Mouse (Mus musculus): ENCODE data around the gene Maob. TPM values are rescaled to one million over a fixed set of nuclear protein-coding genes. Genes with fewer than 3 reads are reported as not detected.

The Maob gene
- polyA plus RNA-seq (2015; fragmentation: Nextera tagmentation; extraction: Ambion mirVana), result 193 and 262 TPM in 2 replicates

- Histone ChIP-seq H3K9me3 (ENCODE audit: control insufficient read depth, low read length) (no peaks in the 10 kb centered on the region), H3K4me1 (ENCODE audit: control insufficient read depth, insufficient read depth, low read length) (no peaks in the 10 kb centered on the region), H3K4me2 (ENCODE audit: low read depth, low read length) (peak within 1 kb of the TSS; percentile 43), H3K27me3 (replicated peaks; ENCODE audit: control insufficient read depth, insufficient read depth, low read length) (no peaks in the 10 kb centered on the region), H3K27ac (ENCODE audit: low read length) (peak within 1 kb of the TSS; percentile 33; the same call in 1 of the 2 replicates), H3K4me3 (ENCODE audit: low read length) (peak within 1 kb of the TSS; percentile 44), H3K9ac (ENCODE audit: low read depth, low read length) (peak within 1 kb of the TSS; percentile 59), H3K36me3 (ENCODE audit: control insufficient read depth, insufficient read depth, low read length) (no peaks in the 10 kb centered on the region)
- WGBS, result 5% methylated on average over 18 of the region's 18 CpGs
- peak; percentile 91 for ATAC-seq
These were observed at the start of gene Maob for GRCm38 (mm10) chrX:16817261-16817769. Gene Maob, minus strand, starts transcription at chrX:16817366.

- ATAC-seq, result no peak
- no peaks in the 10 kb centered on the region for H3K27me3 ChIP-seq (replicated peaks; ENCODE audit: control insufficient read depth, insufficient read depth, low read length)
- H3K9ac ChIP-seq (ENCODE audit: low read depth, low read length), result no peak overlapping the region
- no peaks in the 10 kb centered on the region for H3K9me3 ChIP-seq (ENCODE audit: control insufficient read depth, low read length)
- H3K4me3 ChIP-seq (ENCODE audit: low read length), result no peak overlapping the region
- no peaks in the 10 kb centered on the region for H3K4me1 ChIP-seq (ENCODE audit: control insufficient read depth, insufficient read depth, low read length)
- no peak overlapping the region for H3K27ac ChIP-seq (ENCODE audit: low read length)
- H3K4me2 ChIP-seq (ENCODE audit: low read depth, low read length), result no peak overlapping the region
- no peaks in the 10 kb centered on the region for H3K36me3 ChIP-seq (ENCODE audit: control insufficient read depth, insufficient read depth, low read length)
These were observed 43.1 kb upstream of the Maob start for GRCm38 (mm10) chrX:16860244-16860643.

- H3K4me3 ChIP-seq (ENCODE audit: low read length), result no peak overlapping the region
- no peak overlapping the region for H3K4me2 ChIP-seq (ENCODE audit: low read depth, low read length)
- H3K9me3 ChIP-seq (ENCODE audit: control insufficient read depth, low read length), result no peaks in the 10 kb centered on the region
- H3K27ac ChIP-seq (ENCODE audit: low read length), result no peak overlapping the region
- no peaks in the 10 kb centered on the region for H3K4me1 ChIP-seq (ENCODE audit: control insufficient read depth, insufficient read depth, low read length)
- no peak overlapping the region for H3K9ac ChIP-seq (ENCODE audit: low read depth, low read length)
- WGBS, result 73% methylated on average over 2 of the region's 2 CpGs
- no peaks in the 10 kb centered on the region for H3K27me3 ChIP-seq (replicated peaks; ENCODE audit: control insufficient read depth, insufficient read depth, low read length)
- no peaks in the 10 kb centered on the region for H3K36me3 ChIP-seq (ENCODE audit: control insufficient read depth, insufficient read depth, low read length)
- no peak for ATAC-seq
These were observed 28.9 kb upstream of the Maob start for GRCm38 (mm10) chrX:16846034-16846433.

GRCm38 (mm10) chrX:16841443-16841842 is 24.3 kb upstream of the Maob start:
- H3K4me1 ChIP-seq (ENCODE audit: control insufficient read depth, insufficient read depth, low read length), result no peaks in the 10 kb centered on the region
- WGBS, result 61% methylated on average over 2 of the region's 2 CpGs
- no peak overlapping the region for H3K4me2 ChIP-seq (ENCODE audit: low read depth, low read length)
- no peaks in the 10 kb centered on the region for H3K36me3 ChIP-seq (ENCODE audit: control insufficient read depth, insufficient read depth, low read length)
- no peak overlapping the region for H3K27ac ChIP-seq (ENCODE audit: low read length)
- H3K9me3 ChIP-seq (ENCODE audit: control insufficient read depth, low read length), result no peaks in the 10 kb centered on the region
- H3K4me3 ChIP-seq (ENCODE audit: low read length), result no peak overlapping the region
- peak; percentile 82 for ATAC-seq
- no peak overlapping the region for H3K9ac ChIP-seq (ENCODE audit: low read depth, low read length)
- H3K27me3 ChIP-seq (replicated peaks; ENCODE audit: control insufficient read depth, insufficient read depth, low read length), result no peaks in the 10 kb centered on the region

- Histone ChIP-seq H3K9me3 (ENCODE audit: control insufficient read depth, low read length) (no peaks in the 10 kb centered on the region), H3K4me2 (ENCODE audit: low read depth, low read length) (no peak overlapping the region), H3K4me1 (ENCODE audit: control insufficient read depth, insufficient read depth, low read length) (no peaks in the 10 kb centered on the region), H3K36me3 (ENCODE audit: control insufficient read depth, insufficient read depth, low read length) (no peaks in the 10 kb centered on the region), H3K27ac (ENCODE audit: low read length) (no peak overlapping the region), H3K4me3 (ENCODE audit: low read length) (no peak overlapping the region), H3K27me3 (replicated peaks; ENCODE audit: control insufficient read depth, insufficient read depth, low read length) (no peaks in the 10 kb centered on the region), H3K9ac (ENCODE audit: low read depth, low read length) (no peak overlapping the region)
- ATAC-seq, result peak; percentile 57
- WGBS, result 77% methylated on average over 1 of the region's 1 CpGs
These were observed 20.1 kb upstream of the Maob start for GRCm38 (mm10) chrX:16837293-16837692.

- no peak overlapping the region for H3K9ac ChIP-seq (ENCODE audit: low read depth, low read length)
- no peak overlapping the region for H3K4me3 ChIP-seq (ENCODE audit: low read length)
- peak; percentile 93 for ATAC-seq
- no peaks in the 10 kb centered on the region for H3K9me3 ChIP-seq (ENCODE audit: control insufficient read depth, low read length)
- H3K27me3 ChIP-seq (replicated peaks; ENCODE audit: control insufficient read depth, insufficient read depth, low read length), result no peaks in the 10 kb centered on the region
- H3K36me3 ChIP-seq (ENCODE audit: control insufficient read depth, insufficient read depth, low read length), result no peaks in the 10 kb centered on the region
- H3K4me2 ChIP-seq (ENCODE audit: low read depth, low read length), result no peak overlapping the region
- no peaks in the 10 kb centered on the region for H3K4me1 ChIP-seq (ENCODE audit: control insufficient read depth, insufficient read depth, low read length)
- no peak overlapping the region for H3K27ac ChIP-seq (ENCODE audit: low read length)
These were observed 19.4 kb upstream of the Maob start for GRCm38 (mm10) chrX:16836488-16837082.

GRCm38 (mm10) chrX:16826028-16826427 is 8.9 kb upstream of the Maob start:
- Histone ChIP-seq H3K27ac (ENCODE audit: low read length) (no peak overlapping the region), H3K9ac (ENCODE audit: low read depth, low read length) (no peak overlapping the region), H3K9me3 (ENCODE audit: control insufficient read depth, low read length) (no peaks in the 10 kb centered on the region), H3K4me2 (ENCODE audit: low read depth, low read length) (no peak overlapping the region), H3K4me1 (ENCODE audit: control insufficient read depth, insufficient read depth, low read length) (no peaks in the 10 kb centered on the region), H3K36me3 (ENCODE audit: control insufficient read depth, insufficient read depth, low read length) (no peaks in the 10 kb centered on the region), H3K4me3 (ENCODE audit: low read length) (no peak overlapping the region), H3K27me3 (replicated peaks; ENCODE audit: control insufficient read depth, insufficient read depth, low read length) (no peaks in the 10 kb centered on the region)
- peak; percentile 77 for ATAC-seq
- 62% methylated on average over 1 of the region's 1 CpGs for WGBS

- Histone ChIP-seq H3K36me3 (ENCODE audit: control insufficient read depth, insufficient read depth, low read length) (no peaks in the 10 kb centered on the region), H3K27me3 (replicated peaks; ENCODE audit: control insufficient read depth, insufficient read depth, low read length) (no peaks in the 10 kb centered on the region), H3K4me1 (ENCODE audit: control insufficient read depth, insufficient read depth, low read length) (no peaks in the 10 kb centered on the region), H3K27ac (ENCODE audit: low read length) (no peak overlapping the region), H3K4me2 (ENCODE audit: low read depth, low read length) (no peak overlapping the region; the same call in 1 of the 2 replicates), H3K4me3 (ENCODE audit: low read length) (peak overlapping the region; percentile 44), H3K9ac (ENCODE audit: low read depth, low read length) (no peak overlapping the region), H3K9me3 (ENCODE audit: control insufficient read depth, low read length) (no peaks in the 10 kb centered on the region)
- no peak for ATAC-seq
- WGBS, result 85% methylated on average over 3 of the region's 3 CpGs
These were observed 1.2 kb downstream of the Maob start for GRCm38 (mm10) chrX:16815965-16816364.

GRCm38 (mm10) chrX:16812080-16812479 is 5.1 kb downstream of the Maob start:
- H3K27ac ChIP-seq (ENCODE audit: low read length), result no peak overlapping the region; the same call in 1 of the 2 replicates
- H3K9ac ChIP-seq (ENCODE audit: low read depth, low read length), result no peak overlapping the region
- H3K9me3 ChIP-seq (ENCODE audit: control insufficient read depth, low read length), result no peaks in the 10 kb centered on the region
- H3K4me2 ChIP-seq (ENCODE audit: low read depth, low read length), result peak overlapping the region; percentile 12; the same call in 1 of the 2 replicates
- H3K27me3 ChIP-seq (replicated peaks; ENCODE audit: control insufficient read depth, insufficient read depth, low read length), result no peaks in the 10 kb centered on the region
- no peaks in the 10 kb centered on the region for H3K36me3 ChIP-seq (ENCODE audit: control insufficient read depth, insufficient read depth, low read length)
- peak; percentile 69; the same call in 1 of the 2 replicates for ATAC-seq
- 47% methylated on average over 3 of the region's 3 CpGs for WGBS
- H3K4me3 ChIP-seq (ENCODE audit: low read length), result no peak overlapping the region
- no peaks in the 10 kb centered on the region for H3K4me1 ChIP-seq (ENCODE audit: control insufficient read depth, insufficient read depth, low read length)

- H3K27me3 ChIP-seq (replicated peaks; ENCODE audit: control insufficient read depth, insufficient read depth, low read length), result no peaks in the 10 kb centered on the region
- peak; percentile 94 for ATAC-seq
- no peaks in the 10 kb centered on the region for H3K36me3 ChIP-seq (ENCODE audit: control insufficient read depth, insufficient read depth, low read length)
- no peak overlapping the region for H3K9ac ChIP-seq (ENCODE audit: low read depth, low read length)
- no peak overlapping the region for H3K4me2 ChIP-seq (ENCODE audit: low read depth, low read length)
- 48% methylated on average over 1 of the region's 1 CpGs for WGBS
- no peak overlapping the region for H3K27ac ChIP-seq (ENCODE audit: low read length)
- H3K4me3 ChIP-seq (ENCODE audit: low read length), result no peak overlapping the region
- no peaks in the 10 kb centered on the region for H3K9me3 ChIP-seq (ENCODE audit: control insufficient read depth, low read length)
- H3K4me1 ChIP-seq (ENCODE audit: control insufficient read depth, insufficient read depth, low read length), result no peaks in the 10 kb centered on the region
These were observed 49.7 kb downstream of the Maob start for GRCm38 (mm10) chrX:16767453-16767852.

Measured in intestine, embryonic 16.5 days (tissue).